Mouse (Mus musculus) liver, embryonic 14.5 days (tissue): ENCODE results near the gene Itga11.

ENCODE experiments used
- CTCF ChIP-seq: IDR thresholded peaks from 2 replicates; pipeline ENCODE4 v1.5.1; 2016; ENCODE audit warnings: antibody characterized with exemption, low read depth, control low read depth
- EP300 ChIP-seq: IDR thresholded peaks from 2 replicates; pipeline ENCODE4 v1.6.1; 2016; ENCODE audit warnings: antibody characterized with exemption, low read depth

GRCm38 (mm10) chr9:62767464-62767863 lies 89.8 kb downstream of the Itga11 start:
- no peak for TF ChIP-seq CTCF
- no peak for TF ChIP-seq EP300
